Mouse (Mus musculus) frontal cortex, postnatal 36 days (tissue): Measurements from ENCODE around the gene Dazap1.

ENCODE experiments used
- DNase-seq, 2 experiments: peaks; one replicate each; pipeline ENCODE4 v3.0.0; 2022; ENCODE audit warnings: low spot score in 2 of 2

Dazap1 gene

DNA sequence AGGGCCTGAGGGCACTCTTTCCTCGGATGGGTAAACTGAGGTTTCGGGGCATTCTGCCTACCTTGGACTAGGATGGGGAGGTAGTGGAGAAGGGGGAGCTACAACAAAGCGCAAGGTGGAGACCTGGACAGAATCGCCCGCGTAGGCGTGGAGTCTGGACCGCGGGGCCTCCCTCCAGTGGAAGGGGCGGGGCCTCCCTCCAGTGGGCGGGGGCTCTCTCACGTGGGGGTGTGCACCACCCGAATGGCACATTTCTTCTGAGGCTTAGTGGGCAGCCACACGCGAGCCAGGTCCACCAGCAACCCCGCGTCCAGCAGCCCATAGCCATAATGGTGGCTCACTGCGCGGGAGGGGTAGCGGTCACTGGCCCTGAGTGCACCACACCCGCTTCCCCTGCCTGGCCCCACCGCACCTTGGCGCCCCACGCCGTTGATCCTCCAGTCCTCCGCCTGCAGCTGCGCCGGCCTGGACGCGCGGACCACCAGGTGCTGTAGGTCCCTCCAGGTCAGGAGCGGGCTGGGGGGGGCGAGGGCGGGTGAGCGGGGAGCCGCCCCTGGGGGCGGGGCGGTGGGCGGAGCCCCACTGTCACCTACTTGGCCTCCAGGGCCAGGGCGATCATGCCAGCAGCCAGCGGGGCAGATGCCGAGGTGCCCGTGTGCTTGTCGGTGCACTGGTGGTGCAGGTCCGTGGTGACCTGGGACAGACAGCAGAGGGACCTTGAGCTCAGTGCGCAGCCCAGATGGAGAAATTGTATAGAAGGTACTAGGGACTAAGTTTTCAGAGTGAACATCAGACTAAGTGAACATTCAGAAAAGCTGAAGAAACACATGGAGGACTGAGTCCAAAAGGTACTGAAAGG lies 62.2 kb downstream of the Dazap1 start:
- no peak for DNase-seq

DNA sequence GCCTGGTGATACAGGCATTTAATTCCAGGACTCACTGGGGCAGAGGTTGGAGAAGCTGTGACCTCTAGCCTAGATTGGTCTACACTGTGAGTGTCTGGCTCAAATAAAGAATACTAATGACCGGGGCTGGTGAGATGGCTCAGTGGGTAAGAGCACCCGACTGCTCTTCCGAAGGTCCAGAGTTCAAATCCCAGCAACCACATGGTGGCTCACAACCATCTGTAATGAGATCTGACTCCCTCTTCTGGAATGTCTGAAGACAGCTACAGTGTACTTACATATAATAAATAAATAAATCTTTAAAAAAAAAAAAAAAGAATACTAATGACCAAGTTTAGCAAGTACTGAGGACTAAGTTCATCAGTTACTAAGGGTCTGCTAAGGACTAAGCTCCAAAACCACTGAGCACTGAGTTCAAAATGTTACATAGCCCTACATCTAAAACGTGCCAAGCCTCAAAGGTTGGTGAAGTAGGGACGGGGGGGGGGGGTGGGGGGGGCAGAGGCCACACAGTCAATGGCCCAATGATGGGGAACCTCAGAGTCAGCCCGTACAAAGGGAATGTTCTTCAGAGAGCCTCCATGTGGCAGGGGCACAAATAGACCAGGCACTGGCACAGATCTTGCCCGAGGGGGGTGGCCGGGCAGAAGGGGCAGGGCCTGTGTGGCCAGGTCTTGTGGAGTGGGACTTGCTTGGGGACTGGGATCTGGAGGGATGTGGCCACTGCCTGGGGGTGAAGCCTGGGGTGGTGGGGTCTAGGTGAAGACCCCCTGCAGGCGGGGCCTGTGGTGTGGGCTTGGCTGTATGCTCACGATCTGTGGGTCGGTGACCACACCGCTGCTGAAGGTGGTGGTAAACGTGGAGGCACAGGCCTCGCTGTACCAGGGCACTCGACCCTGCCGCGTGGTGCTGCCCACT lies 63.1 kb downstream of the Dazap1 start:
- DNase-seq = no peak

DNA sequence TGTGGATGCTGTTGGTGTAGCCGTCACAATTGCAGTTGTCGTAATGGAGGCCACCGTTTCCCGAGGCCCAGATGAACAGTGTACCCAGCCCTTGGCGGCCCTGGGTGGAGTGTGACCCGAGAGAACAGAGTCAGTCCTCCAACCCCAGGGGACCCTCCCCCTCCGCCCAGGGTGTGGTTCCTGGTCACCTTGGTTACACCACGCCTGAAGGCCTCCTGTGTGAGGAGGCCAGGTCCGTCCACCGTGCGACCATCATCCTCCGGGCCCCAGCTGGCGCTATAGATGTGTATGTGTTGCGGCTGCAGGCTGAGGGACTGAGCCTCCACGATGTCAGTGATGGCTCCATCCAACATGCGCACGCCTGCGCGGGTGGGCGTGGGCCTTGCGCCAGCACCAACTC lies 63.8 kb downstream of the Dazap1 start:
- DNase-seq = no peak

DNA sequence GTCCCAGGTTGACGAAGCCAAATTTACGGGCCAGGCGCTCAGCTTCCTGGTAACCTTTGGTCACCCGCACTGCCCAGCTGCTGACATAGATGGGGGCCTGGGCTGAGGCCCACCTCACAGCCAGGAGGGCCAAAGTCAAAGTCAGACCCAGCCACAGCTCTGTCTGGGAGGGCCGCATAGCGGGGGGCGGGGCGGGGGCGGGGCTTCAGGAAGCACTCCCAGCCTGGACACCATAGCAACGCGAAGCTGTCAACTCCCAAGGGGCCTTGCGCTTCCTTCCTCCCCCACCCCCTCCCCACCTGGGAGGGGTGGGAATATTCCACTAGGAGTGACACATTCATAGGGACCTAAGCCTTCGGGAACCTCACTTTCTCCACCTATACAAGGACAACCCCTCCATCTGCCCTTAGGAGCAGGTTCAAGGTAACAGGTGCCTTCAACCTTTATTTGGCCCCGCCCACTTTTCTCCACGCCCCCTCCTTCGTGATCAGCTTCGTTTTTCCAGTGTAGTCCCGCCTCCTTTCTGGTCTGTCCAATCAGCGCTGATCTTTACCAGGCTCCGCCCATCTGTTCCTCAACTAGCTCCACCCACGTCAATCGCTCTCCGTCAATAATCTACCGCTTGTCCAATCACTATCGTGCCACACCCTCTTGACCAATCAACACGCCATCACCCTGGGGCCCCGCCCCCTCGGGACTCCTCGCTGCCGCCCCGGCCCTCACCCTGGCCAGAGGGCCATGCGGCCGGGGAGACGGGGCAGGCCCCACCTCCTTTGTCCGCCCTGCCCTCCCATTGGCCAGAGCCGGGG lies 68.2 kb downstream of the Dazap1 start, which contains the start of the genes Pcsk4 and Reep6:
Gene Pcsk4, minus strand, starts transcription at position 226 of the 809 bp plus-strand sequence.
Gene Reep6, plus strand, starts transcription at position 681 of the 809 bp plus-strand sequence.
- DNase-seq = peak; percentile 92 to 95

DNA sequence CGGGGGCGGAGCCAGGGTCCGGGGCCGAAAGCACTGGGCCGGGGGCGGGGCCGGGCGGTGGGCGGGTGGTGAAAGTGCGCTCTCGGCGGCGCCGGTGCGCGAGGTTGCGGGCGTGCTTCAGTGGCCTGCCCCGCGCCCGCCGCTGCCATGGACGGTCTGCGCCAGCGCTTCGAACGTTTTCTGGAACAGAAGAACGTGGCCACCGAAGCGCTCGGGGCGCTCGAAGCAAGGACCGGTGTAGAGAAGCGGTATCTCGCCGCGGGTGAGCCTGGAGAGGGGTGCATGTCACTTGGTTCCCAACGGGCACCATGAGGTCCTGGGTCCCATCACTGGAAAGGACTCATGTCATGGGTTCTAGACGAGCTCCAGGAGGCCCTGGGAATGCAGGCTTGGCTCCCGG lies 68.8 kb downstream of the Dazap1 start:
- no peak for DNase-seq

DNA sequence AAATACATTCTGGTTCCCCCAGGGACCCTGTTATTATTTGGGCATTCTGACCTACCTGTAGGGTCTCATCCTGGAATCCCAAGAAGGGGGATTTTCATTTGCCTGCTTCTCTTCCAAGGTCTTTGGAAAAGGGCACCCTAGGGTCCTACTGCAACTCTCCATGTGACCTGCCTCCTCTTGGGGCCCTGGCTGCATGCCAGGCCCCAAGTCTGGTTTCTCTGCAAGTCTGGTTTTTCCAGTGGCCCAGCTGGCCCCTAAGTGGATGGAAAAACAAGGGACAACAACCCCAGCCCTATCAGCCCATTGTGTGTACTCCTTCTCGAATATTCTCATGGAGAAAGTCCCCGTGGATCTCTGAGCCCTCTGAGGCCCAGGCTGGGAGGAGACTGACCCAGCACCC lies 69.6 kb downstream of the Dazap1 start:
- no peak for DNase-seq

DNA sequence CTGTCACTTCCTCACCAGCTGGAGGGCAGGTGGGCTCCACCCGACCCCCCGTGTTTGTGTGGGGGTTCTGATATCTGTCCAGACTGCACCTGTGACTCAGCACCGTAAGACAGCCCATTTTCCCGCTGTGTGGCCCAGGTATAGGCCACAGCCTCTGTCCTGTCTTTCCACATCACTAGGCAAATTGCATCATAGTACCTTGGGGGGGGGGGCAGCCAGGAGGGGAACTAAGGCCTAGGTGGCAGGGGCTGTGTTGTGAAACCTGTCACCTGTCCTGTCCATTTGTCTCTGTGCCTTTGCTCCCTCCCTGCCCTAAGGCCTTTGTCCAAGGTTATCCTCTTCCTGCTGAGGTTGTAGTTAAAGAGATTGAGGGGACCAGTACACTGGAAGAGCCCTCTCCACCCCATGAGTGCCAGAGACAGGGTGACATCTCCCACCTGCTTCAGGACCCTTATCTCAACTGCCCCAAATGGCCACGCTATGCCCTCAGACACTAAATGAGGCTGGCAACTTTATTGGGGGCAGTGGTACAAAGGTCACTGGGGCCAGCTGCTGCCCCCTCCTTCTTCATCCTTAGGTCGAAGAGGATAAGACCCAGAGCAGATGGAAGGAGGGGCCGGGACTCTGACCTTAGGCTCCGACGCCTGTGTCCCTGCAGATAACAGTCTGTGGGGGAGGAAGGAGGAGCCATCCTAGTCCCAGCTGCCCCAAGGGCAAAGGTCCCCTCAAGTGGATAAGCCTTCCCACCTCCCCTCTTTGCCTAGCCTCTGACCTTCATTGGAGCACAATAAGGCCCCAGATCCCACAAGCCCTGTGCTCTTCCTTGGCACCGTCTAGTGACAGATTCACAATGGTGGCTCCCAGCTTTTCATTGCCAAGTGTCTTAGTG lies 70.6 kb downstream of the Dazap1 start:
- no peak for DNase-seq

- no peak for DNase-seq
Measured at GRCm38 (mm10) chr10:80332525-80332989, 71.3 kb downstream of the Dazap1 start.

DNA sequence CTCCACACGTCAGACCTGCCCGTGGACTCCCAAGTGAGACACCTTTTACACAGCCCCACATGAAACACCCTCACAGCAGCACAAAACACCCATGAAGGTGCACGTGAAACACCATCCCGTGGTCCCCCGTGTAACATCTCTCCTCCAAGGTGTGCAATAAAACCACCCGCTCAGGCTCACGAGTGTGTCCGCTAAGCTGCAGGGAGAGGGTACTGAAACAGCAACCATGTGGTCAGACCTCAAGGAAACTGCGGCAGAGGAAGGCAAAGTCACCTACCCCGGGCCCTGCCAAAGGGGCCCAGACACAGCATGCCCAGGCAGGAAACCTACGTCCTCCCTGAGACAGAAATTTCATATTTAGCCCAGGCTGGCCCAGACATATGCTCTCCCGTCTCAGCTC lies 75.0 kb downstream of the Dazap1 start:
- no peak for DNase-seq
